24 mouse cellular contexts compared by ENCODE assay signal in genomic region chr5:52457154-52457553, GRCm38 (mm10). TPM values are rescaled to one million over a fixed set of nuclear protein-coding genes. Genes with fewer than 3 reads are reported as not detected.
A peak's percentile ranks its signal among the peaks of the same experiment; 100 is the strongest.
DNase-seq lines count a peak whose midpoint lies in the region; ATAC-seq and TF ChIP-seq lines count a peak whose summit lies in the region.
"Had no signal": no experiment of that assay in that cellular context is flagged by ENCODE, and none has a peak within 500 bp of the region (broad histone marks: within the 10 kb centered on the region; RNA-seq: fewer than 3 reads in every experiment).

No protein-coding gene starts in this region.

- H3K4me3 ChIP-seq in forebrain, embryonic 15.5 days, result no peak overlapping the region
- no peak overlapping the region for H3K4me3 ChIP-seq in forebrain, embryonic 12.5 days (replicated peaks)
- H3K4me3 ChIP-seq in forebrain, postnatal 0 days (ENCODE audit: low read depth, low read length), result no peak overlapping the region
- H3K4me3 ChIP-seq: embryonic facial prominence, embryonic 10.5 days; embryonic facial prominence, embryonic 13.5 days; erythroblast, embryonic 14.5 days; gastrocnemius, adult 2 months; hindbrain, embryonic 12.5 days; hindbrain, embryonic 15.5 days had no signal

- TF ChIP-seq CTCF in forebrain, postnatal 0 days (IDR thresholded peaks at IDR 0.05; ENCODE audit: low read depth), result no peak

- no peaks in the 10 kb centered on the region for H3K36me3 ChIP-seq in forebrain, embryonic 15.5 days
- H3K36me3 ChIP-seq in forebrain, embryonic 12.5 days (replicated peaks), result no peaks in the 10 kb centered on the region
- H3K36me3 ChIP-seq in forebrain, postnatal 0 days (ENCODE audit: insufficient read depth), result no peaks in the 10 kb centered on the region
- H3K36me3 ChIP-seq: embryonic facial prominence, embryonic 10.5 days; embryonic facial prominence, embryonic 13.5 days; hindbrain, embryonic 12.5 days; hindbrain, embryonic 15.5 days had no signal

- H3K4me1 ChIP-seq in forebrain, embryonic 15.5 days, result peaks cover 9% of the 10 kb centered on the region; the same call in 1 of the 2 replicates
- H3K4me1 ChIP-seq in forebrain, embryonic 12.5 days, result no peaks in the 10 kb centered on the region
- H3K4me1 ChIP-seq in forebrain, postnatal 0 days (ENCODE audit: insufficient read depth), result no peaks in the 10 kb centered on the region; the same call in 1 of the 2 replicates
- H3K4me1 ChIP-seq: embryonic facial prominence, embryonic 10.5 days; embryonic facial prominence, embryonic 13.5 days; hindbrain, embryonic 12.5 days; hindbrain, embryonic 15.5 days had no signal

- no peaks in the 10 kb centered on the region for H3K9me3 ChIP-seq in forebrain, embryonic 15.5 days
- H3K9me3 ChIP-seq in forebrain, embryonic 12.5 days, result no peaks in the 10 kb centered on the region
- no peaks in the 10 kb centered on the region for H3K9me3 ChIP-seq in forebrain, postnatal 0 days (ENCODE audit: low read length)
- H3K9me3 ChIP-seq: embryonic facial prominence, embryonic 10.5 days; embryonic facial prominence, embryonic 13.5 days; hindbrain, embryonic 12.5 days; hindbrain, embryonic 15.5 days had no signal

- H3K4me2 ChIP-seq in forebrain, embryonic 15.5 days (replicated peaks), result no peak overlapping the region
- no peak overlapping the region for H3K4me2 ChIP-seq in forebrain, embryonic 12.5 days
- H3K4me2 ChIP-seq in forebrain, postnatal 0 days (ENCODE audit: low read depth), result no peak overlapping the region
- H3K4me2 ChIP-seq: embryonic facial prominence, embryonic 13.5 days; heart, embryonic 11.5 days; hindbrain, embryonic 12.5 days; hindbrain, embryonic 15.5 days had no signal

- peak; percentile 25 for DNase-seq in retina, postnatal 1 day
- DNase-seq in retina, embryonic 14.5 days (ENCODE audit: low spot score), result no peak
- peak; percentile 17 for DNase-seq in forebrain, postnatal 0 days
- no peak for DNase-seq in natural killer cell, adult 2 months (ENCODE audit: low spot score in 2 of 2)
- DNase-seq: adrenal gland, adult 2 months; adrenal gland, postnatal 14 days; cerebellum, adult 11-12 months; cerebellum, adult 8-10 months; cerebellum, postnatal 10 days; cerebellum, postnatal 36 days; embryo, embryonic 11 days; gastrocnemius, adult 2 months; gastrocnemius, postnatal 14 days; heart, adult 11 months had no signal

- peak; percentile 46; the same call in 1 of the 2 replicates for ATAC-seq in forebrain, embryonic 15.5 days (replicated peaks)
- ATAC-seq in forebrain, embryonic 12.5 days (ENCODE audit: low FRiP score), result no peak
- peak; percentile 55 for ATAC-seq in forebrain, postnatal 0 days
- ATAC-seq: CD4-positive, CD25-positive, alpha-beta regulatory T cell, adult 4 months had no signal

- H3K27ac ChIP-seq in forebrain, embryonic 15.5 days (replicated peaks), result no peak overlapping the region
- no peak overlapping the region for H3K27ac ChIP-seq in forebrain, embryonic 12.5 days
- no peak overlapping the region for H3K27ac ChIP-seq in forebrain, postnatal 0 days (ENCODE audit: low read depth, low read length)
- H3K27ac ChIP-seq: embryonic facial prominence, embryonic 10.5 days; embryonic facial prominence, embryonic 13.5 days; gastrocnemius, adult 2 months; hindbrain, embryonic 12.5 days; hindbrain, embryonic 15.5 days had no signal

- WGBS in forebrain, embryonic 15.5 days, result 51% methylated on average over 6 of the region's 6 CpGs
- 67% methylated on average over 6 of the region's 6 CpGs for WGBS in forebrain, embryonic 12.5 days
- WGBS in forebrain, postnatal 0 days, result 44% methylated on average over 6 of the region's 6 CpGs

- no peak overlapping the region for H3K9ac ChIP-seq in forebrain, embryonic 15.5 days (replicated peaks)
- no peak overlapping the region for H3K9ac ChIP-seq in forebrain, embryonic 12.5 days
- no peak overlapping the region for H3K9ac ChIP-seq in forebrain, postnatal 0 days
- H3K9ac ChIP-seq: embryonic facial prominence, embryonic 13.5 days; hindbrain, embryonic 12.5 days; hindbrain, embryonic 15.5 days had no signal

- no peaks in the 10 kb centered on the region for H3K27me3 ChIP-seq in forebrain, embryonic 15.5 days
- no peaks in the 10 kb centered on the region for H3K27me3 ChIP-seq in forebrain, embryonic 12.5 days
- no peaks in the 10 kb centered on the region for H3K27me3 ChIP-seq in forebrain, postnatal 0 days (ENCODE audit: insufficient read depth, low read length)
- H3K27me3 ChIP-seq: embryonic facial prominence, embryonic 13.5 days; hindbrain, embryonic 12.5 days; hindbrain, embryonic 15.5 days had no signal

RNA-seq across cellular contexts. Expression of gene Ccdc149, which starts 14.2 kb away (rescaled TPM):
- polyA plus RNA-seq in forebrain, embryonic 15.5 days (2015; fragmentation: Nextera tagmentation; extraction: Ambion mirVana), result 11.2 and 11.7 TPM in 2 replicates
- polyA plus RNA-seq in forebrain, embryonic 12.5 days (2016; fragmentation: Nextera tagmentation; extraction: Ambion mirVana), result 5.5 and 5.9 TPM in 2 replicates
- 16.1 and 21.4 TPM in 2 replicates for total RNA-seq in forebrain, postnatal 0 days (2014; rRNA removed)
- 13.4 and 16.0 TPM in 2 replicates for polyA plus RNA-seq in forebrain, postnatal 0 days (2015; fragmentation: Nextera tagmentation; extraction: Ambion mirVana)
- total RNA-seq: MEL had no signal
- polyA plus RNA-seq: CD4-positive, CD25-positive, alpha-beta regulatory T cell, adult 4 months; erythroblast, embryonic 14.5 days had no signal

Comparison
In these comparisons a context has a peak if more than half of its experiments do, and no peak if none do; other contexts are left out.
1. DNase-seq: peak in retina, postnatal 1 day (single experiment) and forebrain, postnatal 0 days (single experiment); none in retina, embryonic 14.5 days (single experiment) and natural killer cell, adult 2 months (0 of 2).